Mouse (Mus musculus): ENCODE results near the gene Amot. TPM values are rescaled to one million over a fixed set of nuclear protein-coding genes. Genes with fewer than 3 reads are reported as not detected.

The Amot gene
- polyA plus RNA-seq, 1 experiment from 2014 or later: 24.9 TPM

GRCm38 (mm10) chrX:145501666-145502355, 3.2 kb downstream of the Amot start:
- Histone ChIP-seq H3K4me1 (0 out of 2 replicates have a peak, but pooled peaks cover 4% of the 10 kb centered on the region), H3K9me3 (replicated peaks) (no peaks in the 10 kb centered on the region), H3K9ac (no peak overlapping the region), H3K4me3 (replicated peaks) (no peak overlapping the region), H3K4me2 (peak overlapping the region; percentile 32; the same call in 1 of the 2 replicates), H3K36me3 (no peaks in the 10 kb centered on the region), H3K27ac (0 out of 2 replicates have a peak overlapping the region, but pooled peaks have one; percentile 3), H3K27me3 (0 out of 2 replicates have a peak, but pooled peaks cover 3% of the 10 kb centered on the region)
- no peak for ATAC-seq (replicated peaks; ENCODE audit: low FRiP score)
- 61% methylated on average over 8 of the region's 8 CpGs for WGBS

DNA sequence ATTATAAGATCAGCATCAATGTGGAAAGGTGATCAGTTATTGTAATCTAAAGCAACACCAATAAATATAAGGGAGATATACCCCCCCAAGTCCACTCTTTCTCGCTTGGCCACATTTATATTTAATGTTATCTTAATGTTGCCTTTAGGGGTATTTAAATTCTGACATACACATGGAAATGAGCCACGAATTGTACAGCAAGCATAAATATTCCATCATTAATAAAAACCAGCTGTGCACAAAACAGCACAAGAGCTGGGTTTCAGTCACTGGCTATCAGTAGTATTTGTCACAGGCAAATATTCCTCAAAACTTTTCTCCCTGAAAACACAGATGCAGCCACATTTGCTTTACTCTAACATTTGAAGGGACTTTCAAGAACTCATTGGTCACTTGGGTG, 5.9 kb downstream of the Amot start:
- WGBS: 51% methylated on average over 2 of the region's 2 CpGs
- ATAC-seq (replicated peaks; ENCODE audit: low FRiP score): no peak
- H3K9me3 ChIP-seq (replicated peaks): no peaks in the 10 kb centered on the region
- no peaks in the 10 kb centered on the region for H3K36me3 ChIP-seq
- no peak overlapping the region for H3K4me3 ChIP-seq (replicated peaks)
- H3K4me1 ChIP-seq: no peaks in the 10 kb centered on the region
- no peak overlapping the region for H3K9ac ChIP-seq
- no peak overlapping the region for H3K4me2 ChIP-seq
- no peak overlapping the region for H3K27ac ChIP-seq
- H3K27me3 ChIP-seq: no peaks in the 10 kb centered on the region

GRCm38 (mm10) chrX:145498691-145499090, 6.3 kb downstream of the Amot start:
- ATAC-seq (replicated peaks; ENCODE audit: low FRiP score): no peak
- Histone ChIP-seq H3K9ac (no peak overlapping the region), H3K27ac (no peak overlapping the region), H3K27me3 (no peaks in the 10 kb centered on the region), H3K36me3 (no peaks in the 10 kb centered on the region), H3K9me3 (replicated peaks) (no peaks in the 10 kb centered on the region), H3K4me1 (no peaks in the 10 kb centered on the region), H3K4me3 (replicated peaks) (no peak overlapping the region), H3K4me2 (no peak overlapping the region)
- 62% methylated on average over 4 of the region's 4 CpGs for WGBS

- 82% methylated on average over 6 of the region's 6 CpGs for WGBS
- H3K9me3 ChIP-seq (replicated peaks): no peaks in the 10 kb centered on the region
- H3K4me2 ChIP-seq: no peak overlapping the region
- no peak overlapping the region for H3K4me3 ChIP-seq (replicated peaks)
- ATAC-seq (replicated peaks; ENCODE audit: low FRiP score): 0 out of 2 replicates have a peak, but pooled peaks have one; percentile 40
- H3K27ac ChIP-seq: no peak overlapping the region
- no peaks in the 10 kb centered on the region for H3K4me1 ChIP-seq
- H3K27me3 ChIP-seq: no peaks in the 10 kb centered on the region
- no peaks in the 10 kb centered on the region for H3K36me3 ChIP-seq
- H3K9ac ChIP-seq: no peak overlapping the region
Observed at GRCm38 (mm10) chrX:145497486-145497885, 7.5 kb downstream of the Amot start.

GRCm38 (mm10) chrX:145495381-145495780, 9.6 kb downstream of the Amot start:
- H3K27ac ChIP-seq: no peak overlapping the region
- WGBS: 92% methylated on average over 4 of the region's 4 CpGs
- no peaks in the 10 kb centered on the region for H3K36me3 ChIP-seq
- no peaks in the 10 kb centered on the region for H3K4me1 ChIP-seq
- no peak overlapping the region for H3K4me3 ChIP-seq (replicated peaks)
- H3K4me2 ChIP-seq: no peak overlapping the region
- ATAC-seq (replicated peaks; ENCODE audit: low FRiP score): no peak
- no peak overlapping the region for H3K9ac ChIP-seq
- H3K27me3 ChIP-seq: no peaks in the 10 kb centered on the region
- H3K9me3 ChIP-seq (replicated peaks): no peaks in the 10 kb centered on the region

GRCm38 (mm10) chrX:145490821-145491220, 14.2 kb downstream of the Amot start:
- 62% methylated on average over 1 of the region's 1 CpGs for WGBS
- H3K4me3 ChIP-seq (replicated peaks): no peak overlapping the region
- no peak for ATAC-seq (replicated peaks; ENCODE audit: low FRiP score)
- no peak overlapping the region for H3K27ac ChIP-seq
- H3K9ac ChIP-seq: no peak overlapping the region
- H3K36me3 ChIP-seq: peaks cover 17% of the 10 kb centered on the region
- H3K4me2 ChIP-seq: no peak overlapping the region
- H3K27me3 ChIP-seq: no peaks in the 10 kb centered on the region
- H3K4me1 ChIP-seq: no peaks in the 10 kb centered on the region
- H3K9me3 ChIP-seq (replicated peaks): no peaks in the 10 kb centered on the region

- WGBS: 77% methylated on average over 3 of the region's 3 CpGs
Observed at GRCm38 (mm10) chrX:145490417-145490816, 14.6 kb downstream of the Amot start.

GRCm38 (mm10) chrX:145489950-145490349, 15.0 kb downstream of the Amot start:
- no peaks in the 10 kb centered on the region for H3K9me3 ChIP-seq (replicated peaks)
- H3K27ac ChIP-seq: no peak overlapping the region
- H3K36me3 ChIP-seq: peaks cover 17% of the 10 kb centered on the region
- no peaks in the 10 kb centered on the region for H3K27me3 ChIP-seq
- no peak overlapping the region for H3K4me2 ChIP-seq
- no peak overlapping the region for H3K9ac ChIP-seq
- no peaks in the 10 kb centered on the region for H3K4me1 ChIP-seq
- 81% methylated on average over 5 of the region's 5 CpGs for WGBS
- no peak overlapping the region for H3K4me3 ChIP-seq (replicated peaks)
- ATAC-seq (replicated peaks; ENCODE audit: low FRiP score): no peak

More at GRCm38 (mm10) chrX:145490417-145490816, 14.6 kb downstream of the Amot start:
- H3K27me3 ChIP-seq: no peaks in the 10 kb centered on the region
- H3K36me3 ChIP-seq: peaks cover 17% of the 10 kb centered on the region
- no peak overlapping the region for H3K9ac ChIP-seq
- H3K4me1 ChIP-seq: no peaks in the 10 kb centered on the region
- no peak overlapping the region for H3K4me2 ChIP-seq
- no peak overlapping the region for H3K27ac ChIP-seq
- no peak for ATAC-seq (replicated peaks; ENCODE audit: low FRiP score)
- H3K4me3 ChIP-seq (replicated peaks): no peak overlapping the region
- no peaks in the 10 kb centered on the region for H3K9me3 ChIP-seq (replicated peaks)

DNA sequence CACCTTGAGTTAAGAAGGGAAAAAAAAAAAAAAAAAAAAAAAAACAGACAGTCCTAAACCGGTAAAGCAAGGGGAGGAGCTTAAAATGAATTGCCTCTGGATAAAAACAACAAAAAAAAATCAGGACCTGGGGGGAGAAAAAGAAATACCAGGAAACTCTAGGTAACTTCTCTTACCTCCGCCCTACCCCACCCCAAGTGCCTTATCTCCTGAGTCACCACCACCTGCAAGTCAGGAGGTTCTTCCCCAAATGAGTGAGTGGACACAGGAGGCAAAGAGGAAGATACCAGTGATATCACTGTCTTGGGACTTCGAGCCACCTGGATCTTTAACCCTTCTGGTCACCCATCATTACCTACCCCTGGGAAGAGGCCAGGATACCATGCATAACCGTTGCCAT, 19.5 kb downstream of the Amot start:
- no peak overlapping the region for H3K4me3 ChIP-seq (replicated peaks)
- H3K9ac ChIP-seq: no peak overlapping the region
- H3K4me2 ChIP-seq: no peak overlapping the region
- WGBS: 55% methylated on average over 4 of the region's 4 CpGs
- no peaks in the 10 kb centered on the region for H3K4me1 ChIP-seq
- no peak overlapping the region for H3K27ac ChIP-seq
- peaks cover 17% of the 10 kb centered on the region for H3K36me3 ChIP-seq
- H3K9me3 ChIP-seq (replicated peaks): no peaks in the 10 kb centered on the region
- no peak for ATAC-seq (replicated peaks; ENCODE audit: low FRiP score)
- H3K27me3 ChIP-seq: no peaks in the 10 kb centered on the region

GRCm38 (mm10) chrX:145483486-145484055, 21.4 kb downstream of the Amot start:
- no peak overlapping the region for H3K4me2 ChIP-seq
- no peak overlapping the region for H3K9ac ChIP-seq
- no peaks in the 10 kb centered on the region for H3K27me3 ChIP-seq
- H3K9me3 ChIP-seq (replicated peaks): no peaks in the 10 kb centered on the region
- H3K4me1 ChIP-seq: no peaks in the 10 kb centered on the region
- peaks cover 18% of the 10 kb centered on the region for H3K36me3 ChIP-seq
- H3K27ac ChIP-seq: no peak overlapping the region
- H3K4me3 ChIP-seq (replicated peaks): no peak overlapping the region
- WGBS: 83% methylated on average over 7 of the region's 7 CpGs
- no peak for ATAC-seq (replicated peaks; ENCODE audit: low FRiP score)

DNA sequence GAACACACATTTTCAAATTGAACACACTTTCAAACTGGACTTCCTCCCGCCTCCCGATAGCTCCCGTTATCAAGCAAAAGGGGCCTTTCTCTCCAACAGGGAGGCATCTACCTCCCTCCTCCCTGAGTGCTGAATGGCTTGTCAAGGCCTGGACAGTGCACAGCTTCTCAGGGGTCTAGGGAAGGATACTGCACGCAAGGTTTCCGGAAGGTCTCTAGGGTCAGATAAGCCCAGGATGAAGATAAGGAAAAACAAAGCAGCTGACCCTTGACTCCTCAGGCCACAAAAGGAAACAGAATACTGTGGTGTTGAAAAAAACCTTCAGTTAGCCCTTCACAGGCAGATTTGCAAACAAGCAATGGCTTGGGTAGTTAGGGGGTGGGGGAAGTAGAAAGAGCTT, 22.6 kb downstream of the Amot start:
- Histone ChIP-seq H3K4me3 (replicated peaks) (no peak overlapping the region), H3K4me1 (no peaks in the 10 kb centered on the region), H3K36me3 (peaks cover 16% of the 10 kb centered on the region), H3K27ac (no peak overlapping the region), H3K4me2 (no peak overlapping the region), H3K9me3 (replicated peaks) (no peaks in the 10 kb centered on the region), H3K9ac (no peak overlapping the region), H3K27me3 (0 out of 2 replicates have a peak, but pooled peaks cover 8% of the 10 kb centered on the region)
- WGBS: 57% methylated on average over 5 of the region's 5 CpGs
- ATAC-seq (replicated peaks; ENCODE audit: low FRiP score): no peak

DNA sequence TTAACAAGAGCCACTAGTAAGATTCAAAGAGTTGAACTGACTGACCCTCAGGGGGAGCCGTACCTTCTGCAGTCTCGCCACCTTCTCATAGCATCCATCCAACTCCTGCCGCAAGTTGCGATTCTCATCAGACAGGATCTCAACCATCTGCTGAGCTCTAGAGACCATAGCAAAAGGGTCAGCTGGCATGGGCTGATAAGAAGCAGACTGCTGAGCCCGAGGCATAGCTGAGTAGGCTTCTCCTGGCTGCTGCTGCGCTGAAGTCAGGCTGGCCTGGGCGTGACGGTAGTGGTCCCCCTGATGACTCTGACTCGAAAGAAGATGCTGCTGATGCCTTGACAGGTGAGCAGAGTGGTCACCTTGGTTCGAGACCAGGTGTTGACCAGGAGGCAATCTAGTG, 25.0 kb downstream of the Amot start:
- H3K27me3 ChIP-seq: peaks cover 8% of the 10 kb centered on the region; the same call in 1 of the 2 replicates
- H3K4me2 ChIP-seq: no peak overlapping the region
- H3K4me3 ChIP-seq (replicated peaks): no peak overlapping the region
- no peaks in the 10 kb centered on the region for H3K4me1 ChIP-seq
- no peak overlapping the region for H3K9ac ChIP-seq
- WGBS: 88% methylated on average over 10 of the region's 10 CpGs
- ATAC-seq (replicated peaks; ENCODE audit: low FRiP score): no peak
- H3K27ac ChIP-seq: no peak overlapping the region
- no peaks in the 10 kb centered on the region for H3K9me3 ChIP-seq (replicated peaks)
- peaks cover 15% of the 10 kb centered on the region; the same call in 1 of the 2 replicates for H3K36me3 ChIP-seq
